Mouse (Mus musculus) liver, postnatal 0 days (tissue): ENCODE measurements around the gene Arrdc2. TPM values are rescaled to one million over a fixed set of nuclear protein-coding genes. Genes with fewer than 3 reads are reported as not detected.

Source experiments
- ATAC-seq: fragments of 200-750 bp; cut with Nextera tagmentation; 2 replicates; pipeline ENCODE4 v1.8.0; 2017; ENCODE audit warnings: mild to moderate bottlenecking, moderate library complexity
- DNase-seq: peaks from one replicate; pipeline ENCODE4 v3.0.0-alpha.2; 2016
- H3K27ac ChIP-seq: fragments of 300-500 bp; sonication (generic); 2 replicates; pipeline ENCODE4 v1.5.1; 2014; ENCODE audit warnings: antibody characterized with exemption, moderate library complexity, mild to moderate bottlenecking, low read depth
- H3K27me3 ChIP-seq: fragments of 300-500 bp; sonication (generic); 2 replicates; pipeline ENCODE4 v1.6.1; 2014; ENCODE audit warnings: low read length, control low read depth, mixed read lengths; ENCODE audit not compliant: insufficient read depth
- H3K36me3 ChIP-seq: fragments of 300-500 bp; sonication (generic); replicated peaks from 2 replicates; pipeline ENCODE4 v1.6.1; 2014; ENCODE audit warnings: mild to moderate bottlenecking, control low read depth, low read length, moderate library complexity, mixed read lengths; ENCODE audit not compliant: insufficient read depth
- H3K4me1 ChIP-seq: fragments of 300-500 bp; sonication (generic); 2 replicates; pipeline ENCODE4 v1.6.1; 2014; ENCODE audit warnings: antibody characterized with exemption, mild to moderate bottlenecking, control low read depth; ENCODE audit not compliant: insufficient read depth
- H3K4me2 ChIP-seq: fragments of 300-500 bp; sonication (generic); 2 replicates; pipeline ENCODE4 v1.6.1; 2014; ENCODE audit warnings: low read depth, mild to moderate bottlenecking, low read length, moderate library complexity, mixed read lengths
- H3K4me3 ChIP-seq: fragments of 300-500 bp; sonication (generic); 2 replicates; pipeline ENCODE4 v1.5.1; 2014; ENCODE audit warnings: low read depth, low read length
- H3K9ac ChIP-seq: fragments of 300-500 bp; sonication (generic); replicated peaks from 2 replicates; pipeline ENCODE4 v1.6.1; 2014; ENCODE audit warnings: mild to moderate bottlenecking, moderate library complexity
- H3K9me3 ChIP-seq: fragments of 300-500 bp; sonication (generic); 2 replicates; pipeline ENCODE4 v1.6.1; 2016; ENCODE audit warnings: mild to moderate bottlenecking, control low read depth, low read length, mixed read lengths
- CTCF ChIP-seq: sonication (generic); IDR thresholded peaks from 2 replicates; pipeline ENCODE4 v1.5.1; 2016; ENCODE audit warnings: antibody characterized with exemption, low read depth
- EP300 ChIP-seq: IDR thresholded peaks from 2 replicates; pipeline ENCODE4 v1.6.1; 2016; ENCODE audit warnings: antibody characterized with exemption, low read depth, mild to moderate bottlenecking
- WGBS: fragments of 180-500 bp; shearing (Covaris S2); extraction: QIAGEN DNeasy Blood & Tissue Kit; methylation state at CpG from one replicate; pipeline ENCODE4 v1.1.7; 2014; ENCODE audit not compliant: insufficient replicate concordance; 5-methylcytosine and 5-hydroxymethylcytosine counted together
- polyA plus RNA-seq: library from polyadenylated mRNA; unstranded; fragments of >200 nt; fragmentation: Nextera tagmentation; extraction: Ambion mirVana; gene quantifications from 2 replicates; pipeline ENCODE4 v1.2.1, GENCODE M21; 2015

Gene Arrdc2
- polyA plus RNA-seq, 1 experiment from 2014 or later, result 6.1 TPM

DNA sequence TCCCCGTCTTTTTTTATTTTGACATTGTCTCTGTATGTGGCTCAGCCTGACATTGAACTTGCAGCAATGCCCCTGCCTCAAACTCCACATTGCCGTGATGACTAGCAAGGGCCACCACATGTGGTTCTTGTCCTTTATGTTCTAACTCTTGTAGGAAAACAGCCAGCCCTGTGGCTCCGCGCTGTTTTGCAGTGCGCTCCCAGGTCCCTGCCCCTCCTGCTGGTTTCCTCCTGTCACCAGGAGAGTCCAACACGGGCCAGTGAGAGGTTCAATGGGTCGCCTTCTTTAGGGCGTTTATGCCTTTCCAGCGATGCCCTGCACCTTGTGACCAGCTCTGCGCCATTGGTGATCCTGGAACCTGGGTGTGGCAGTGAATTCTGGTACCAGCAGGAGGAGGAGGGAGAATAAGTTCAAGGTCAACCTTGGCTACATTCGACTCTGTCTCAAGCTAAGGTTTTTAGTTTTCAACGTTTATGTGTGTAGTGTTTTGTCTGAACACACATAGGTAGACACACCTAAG is 26.5 kb upstream of the Arrdc2 start:
- peak; percentile 8 for ATAC-seq
- H3K9me3 ChIP-seq, result no peaks in the 10 kb centered on the region
- peaks cover 7% of the 10 kb centered on the region; the same call in 1 of the 2 replicates for H3K36me3 ChIP-seq
- peak overlapping the region; percentile 36; the same call in 1 of the 2 replicates for H3K27ac ChIP-seq
- H3K4me1 ChIP-seq, result peaks cover 48% of the 10 kb centered on the region
- H3K9ac ChIP-seq, result no peak overlapping the region
- 10% methylated on average over 12 of the region's 12 CpGs for WGBS
- DNase-seq, result no peak
- TF ChIP-seq CTCF (no peak), EP300 (no peak)
- H3K4me2 ChIP-seq, result peak overlapping the region; percentile 74
- peak overlapping the region; percentile 64 for H3K4me3 ChIP-seq
- H3K27me3 ChIP-seq, result peaks cover 42% of the 10 kb centered on the region

- Histone ChIP-seq H3K9me3 (no peaks in the 10 kb centered on the region), H3K36me3 (peaks cover 7% of the 10 kb centered on the region; the same call in 1 of the 2 replicates), H3K27me3 (peaks cover 42% of the 10 kb centered on the region), H3K4me3 (peak overlapping the region; percentile 64), H3K4me1 (peaks cover 48% of the 10 kb centered on the region), H3K9ac (peak overlapping the region; percentile 57), H3K27ac (peak overlapping the region; percentile 36; the same call in 1 of the 2 replicates), H3K4me2 (peak overlapping the region; percentile 74)
- DNase-seq, result peak; percentile 97
- WGBS, result under 1% methylated on average over 46 of the region's 46 CpGs
- peak; percentile 92 for ATAC-seq
- no peak for TF ChIP-seq EP300
Measured at GRCm38 (mm10) chr8:70865350-70866000, 26.0 kb upstream of the Arrdc2 start.

DNA sequence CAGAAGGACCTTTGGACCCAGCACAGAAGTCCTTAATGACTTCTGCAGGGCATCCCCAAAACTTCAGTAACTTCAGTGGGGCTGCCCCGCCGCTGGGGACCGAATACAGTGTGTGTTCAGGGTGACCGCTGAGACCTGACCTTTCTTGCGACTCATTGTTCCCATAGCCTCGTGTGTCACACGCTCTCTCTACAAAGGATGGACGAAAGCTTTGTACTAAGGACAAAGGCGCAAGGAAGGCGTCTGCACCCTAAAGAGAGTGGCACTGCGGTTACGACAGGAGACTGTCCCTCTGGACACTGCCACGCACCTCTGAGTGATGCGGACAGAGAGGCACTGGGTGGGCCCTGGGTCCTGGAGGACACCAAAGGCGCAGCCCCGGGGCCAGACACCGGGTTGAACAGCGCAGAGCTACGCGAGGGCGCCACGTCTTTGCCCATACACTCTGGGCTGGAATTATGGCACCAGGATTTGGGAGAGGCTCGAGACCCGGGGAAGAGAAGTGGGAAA is 25.2 kb upstream of the Arrdc2 start:
- no peak for ATAC-seq
- peak overlapping the region; percentile 74 for H3K4me2 ChIP-seq
- H3K4me3 ChIP-seq, result peak overlapping the region; percentile 64
- no peak overlapping the region for H3K27ac ChIP-seq
- H3K27me3 ChIP-seq, result peaks cover 42% of the 10 kb centered on the region
- no peaks in the 10 kb centered on the region for H3K9me3 ChIP-seq
- H3K4me1 ChIP-seq, result peaks cover 48% of the 10 kb centered on the region
- peak overlapping the region; percentile 57; the same call in 1 of the 2 replicates for H3K9ac ChIP-seq
- 1% methylated on average over 24 of the region's 24 CpGs for WGBS
- DNase-seq, result no peak
- peaks cover 7% of the 10 kb centered on the region; the same call in 1 of the 2 replicates for H3K36me3 ChIP-seq
- no peak for TF ChIP-seq CTCF
- no peak for TF ChIP-seq EP300

DNA sequence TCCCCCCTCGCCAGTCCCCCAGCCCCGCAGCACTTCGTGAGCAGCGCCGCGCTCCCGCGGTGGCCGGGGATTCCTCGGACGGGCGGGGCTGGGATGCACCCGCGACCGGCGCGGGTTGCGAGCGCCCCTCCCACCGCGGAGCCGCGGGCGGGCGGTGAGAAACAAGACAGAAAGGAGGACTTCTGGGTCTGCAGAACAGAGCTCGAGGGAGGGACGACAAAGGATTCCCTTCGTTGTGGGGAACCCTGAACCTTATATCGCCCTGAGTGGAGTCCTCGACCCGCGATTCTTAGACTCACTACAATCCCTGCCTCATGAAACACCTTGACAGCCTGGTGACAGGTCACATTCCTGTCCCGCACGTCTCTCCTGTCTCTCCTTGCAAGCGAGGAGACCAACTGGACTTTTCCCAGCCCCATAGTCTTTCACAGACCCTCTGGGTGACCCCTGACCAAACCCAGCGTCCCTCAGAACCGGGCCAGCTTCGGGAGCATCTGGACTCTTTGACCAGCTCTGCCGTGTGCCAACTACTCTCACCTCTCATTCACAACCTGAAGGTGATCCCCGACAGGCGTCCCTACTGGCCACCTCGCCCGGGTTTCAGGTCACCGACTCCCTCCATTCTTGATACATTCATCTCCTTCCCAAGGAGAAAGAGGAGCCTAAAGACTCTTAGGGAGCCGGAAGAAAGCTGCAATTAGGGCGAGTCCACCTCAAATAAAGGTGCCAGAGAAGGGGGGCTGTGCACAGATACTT is 24.6 kb upstream of the Arrdc2 start:
- no peaks in the 10 kb centered on the region for H3K9me3 ChIP-seq
- no peak for TF ChIP-seq EP300
- no peak for TF ChIP-seq CTCF
- no peak overlapping the region for H3K27ac ChIP-seq
- H3K4me1 ChIP-seq, result peaks cover 48% of the 10 kb centered on the region
- H3K4me3 ChIP-seq, result peak overlapping the region; percentile 64
- ATAC-seq (no peak), DNase-seq (peak; percentile 17)
- WGBS, result 2% methylated on average over 46 of the region's 46 CpGs
- H3K27me3 ChIP-seq, result peaks cover 42% of the 10 kb centered on the region
- H3K9ac ChIP-seq, result no peak overlapping the region
- peaks cover 7% of the 10 kb centered on the region; the same call in 1 of the 2 replicates for H3K36me3 ChIP-seq
- H3K4me2 ChIP-seq, result peak overlapping the region; percentile 52

DNA sequence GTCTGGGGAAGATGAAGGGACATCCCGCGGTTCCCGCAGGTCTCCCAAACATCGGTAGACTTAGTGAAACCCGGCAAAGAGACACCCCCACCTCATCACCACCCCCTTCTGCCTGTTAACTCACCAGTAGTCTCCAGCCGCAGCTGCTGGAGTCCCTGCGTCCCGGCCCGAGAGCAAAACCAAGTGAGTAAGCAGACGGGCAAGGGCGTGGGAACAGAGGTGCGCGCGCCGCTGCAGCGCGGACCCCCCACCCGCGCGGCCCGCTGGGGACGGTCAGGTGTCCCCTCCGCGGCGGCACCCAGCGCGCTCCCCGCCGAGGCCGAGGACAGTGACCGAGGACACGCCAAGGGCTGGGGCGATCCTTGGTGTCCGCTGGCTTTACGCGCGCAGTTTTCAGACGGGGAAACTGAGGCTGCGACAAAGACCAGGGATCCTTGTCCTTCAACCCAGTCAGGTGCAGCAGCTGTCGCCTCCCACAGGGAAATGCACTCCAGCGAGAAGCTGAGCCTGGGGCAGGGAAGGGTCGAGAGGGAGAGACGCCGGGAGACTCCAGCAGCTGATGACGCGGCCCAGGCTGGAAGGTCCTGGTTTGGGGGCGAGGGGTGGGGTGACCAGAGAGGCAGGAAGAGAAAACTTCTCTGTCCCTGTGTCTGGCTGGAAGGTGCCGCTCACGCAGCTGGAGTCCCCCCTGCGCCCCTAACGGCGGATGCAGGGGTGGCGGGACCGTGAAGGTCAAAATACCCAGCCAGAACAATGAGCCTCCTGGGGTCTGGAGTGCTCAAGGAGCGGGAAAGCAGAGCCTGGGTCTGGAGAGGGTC is 23.5 kb upstream of the Arrdc2 start, which contains the start of gene Kcnn1:
Gene Kcnn1, minus strand, starts transcription at position 435 of the 818 bp plus-strand sequence.
- Histone ChIP-seq H3K4me2 (peak within 1 kb of the TSS; percentile 52), H3K27ac (no peak within 1 kb of the TSS), H3K4me3 (peak within 1 kb of the TSS; percentile 64), H3K9me3 (no peaks in the 10 kb centered on the region), H3K36me3 (0 out of 2 replicates have a peak, but pooled peaks cover 4% of the 10 kb centered on the region), H3K4me1 (peaks cover 37% of the 10 kb centered on the region), H3K27me3 (peaks cover 42% of the 10 kb centered on the region), H3K9ac (no peak within 1 kb of the TSS)
- ATAC-seq (no peak), DNase-seq (peak; percentile 30)
- under 1% methylated on average over 55 of the region's 55 CpGs for WGBS
- peak; percentile 39 for TF ChIP-seq CTCF
- no peak for TF ChIP-seq EP300
